Mouse (Mus musculus) hindbrain, postnatal 0 days (tissue): ENCODE measurements at regions not wholly inside any gene's neighbourhood (a gene's known extent, or its start where the extent isn't known, plus 50 kb on each side); places are given as distances from the start of the nearest gene placed in this dataset.

Experiments used
- ATAC-seq: fragments of 200-750 bp; cut with Nextera tagmentation; 2 replicates; pipeline ENCODE4 v1.8.0; 2017; ENCODE audit warnings: mild to moderate bottlenecking, moderate TSS enrichment, moderate library complexity
- DNase-seq: peaks from one replicate; pipeline ENCODE4 v3.0.0-alpha.2; 2015; ENCODE audit warnings: low spot score
- H3K27ac ChIP-seq: fragments of 300-500 bp; sonication (generic); 2 replicates; pipeline ENCODE4 v1.5.1; 2014; ENCODE audit warnings: mild to moderate bottlenecking
- H3K27me3 ChIP-seq: fragments of 300-500 bp; sonication (generic); 2 replicates; pipeline ENCODE4 v1.6.1; 2014; ENCODE audit warnings: low read length, mixed read lengths; ENCODE audit not compliant: insufficient read depth
- H3K36me3 ChIP-seq: fragments of 300-500 bp; sonication (generic); 2 replicates; pipeline ENCODE4 v1.6.1; 2014; ENCODE audit warnings: low read length, mixed read lengths; ENCODE audit not compliant: insufficient read depth
- H3K4me1 ChIP-seq: fragments of 300-500 bp; sonication (generic); 2 replicates; pipeline ENCODE4 v1.6.1; 2014; ENCODE audit warnings: antibody characterized with exemption, low read length, mixed read lengths; ENCODE audit not compliant: insufficient read depth
- H3K4me2 ChIP-seq: fragments of 300-500 bp; sonication (generic); 2 replicates; pipeline ENCODE4 v1.6.1; 2014; ENCODE audit warnings: low read depth, mild to moderate bottlenecking, low read length, moderate library complexity, mixed read lengths
- H3K4me3 ChIP-seq: fragments of 300-500 bp; sonication (generic); 2 replicates; pipeline ENCODE4 v1.5.1; 2014; ENCODE audit warnings: low read length
- H3K9ac ChIP-seq: fragments of 300-500 bp; sonication (generic); replicated peaks from 2 replicates; pipeline ENCODE4 v1.6.1; 2014; ENCODE audit warnings: mild to moderate bottlenecking, low read length, moderate library complexity, mixed read lengths
- H3K9me3 ChIP-seq: fragments of 300-500 bp; sonication (generic); 2 replicates; pipeline ENCODE4 v1.6.1; 2016; ENCODE audit warnings: low read length, mixed read lengths
- CTCF ChIP-seq: IDR thresholded peaks from 2 replicates; pipeline ENCODE4 v1.5.1; 2016; ENCODE audit warnings: antibody characterized with exemption, control low read depth, low read depth
- WGBS: fragments of 180-500 bp; shearing (Covaris S2); extraction: QIAGEN DNeasy Blood & Tissue Kit; methylation state at CpG from one replicate; pipeline ENCODE4 v1.1.7; 2014; 5-methylcytosine and 5-hydroxymethylcytosine counted together

GRCm38 (mm10) chr7:129079786-129080185 is 177.0 kb upstream of the Plpp4 start:
- Histone ChIP-seq H3K27ac (no peak overlapping the region), H3K9me3 (no peaks in the 10 kb centered on the region), H3K9ac (no peak overlapping the region), H3K4me2 (no peak overlapping the region), H3K27me3 (no peaks in the 10 kb centered on the region), H3K4me1 (no peaks in the 10 kb centered on the region), H3K4me3 (no peak overlapping the region), H3K36me3 (no peaks in the 10 kb centered on the region)
- DNase-seq = peak; percentile 64
- no peak for ATAC-seq
- WGBS = 54% methylated on average over 6 of the region's 6 CpGs
- TF ChIP-seq CTCF = no peak

GRCm38 (mm10) chr7:129091441-129091840 is 165.4 kb upstream of the Plpp4 start:
- no peaks in the 10 kb centered on the region for H3K36me3 ChIP-seq
- H3K4me1 ChIP-seq = no peaks in the 10 kb centered on the region
- H3K27ac ChIP-seq = no peak overlapping the region
- DNase-seq (no peak), ATAC-seq (no peak)
- no peak overlapping the region for H3K9ac ChIP-seq
- H3K9me3 ChIP-seq = no peaks in the 10 kb centered on the region
- H3K27me3 ChIP-seq = no peaks in the 10 kb centered on the region
- H3K4me3 ChIP-seq = no peak overlapping the region
- no peak for TF ChIP-seq CTCF
- no peak overlapping the region for H3K4me2 ChIP-seq
- WGBS = 33% methylated on average over 4 of the region's 4 CpGs

GRCm38 (mm10) chr7:129096374-129097069 is 160.3 kb upstream of the Plpp4 start:
- ATAC-seq = no peak
- no peak overlapping the region for H3K27ac ChIP-seq
- H3K9ac ChIP-seq = no peak overlapping the region
- TF ChIP-seq CTCF = no peak
- H3K4me1 ChIP-seq = no peaks in the 10 kb centered on the region
- H3K36me3 ChIP-seq = no peaks in the 10 kb centered on the region
- WGBS = 55% methylated on average over 3 of the region's 3 CpGs
- no peak for DNase-seq
- H3K4me2 ChIP-seq = no peak overlapping the region
- no peaks in the 10 kb centered on the region for H3K27me3 ChIP-seq
- H3K4me3 ChIP-seq = no peak overlapping the region
- no peaks in the 10 kb centered on the region for H3K9me3 ChIP-seq

- no peaks in the 10 kb centered on the region for H3K36me3 ChIP-seq
- no peak overlapping the region for H3K4me3 ChIP-seq
- no peaks in the 10 kb centered on the region for H3K9me3 ChIP-seq
- H3K27ac ChIP-seq = no peak overlapping the region
- no peak overlapping the region for H3K4me2 ChIP-seq
- no peak for ATAC-seq
- H3K4me1 ChIP-seq = no peaks in the 10 kb centered on the region
- TF ChIP-seq CTCF = no peak
- H3K9ac ChIP-seq = no peak overlapping the region
- H3K27me3 ChIP-seq = no peaks in the 10 kb centered on the region
- peak; percentile 67 for DNase-seq
- 47% methylated on average over 4 of the region's 4 CpGs for WGBS
These were observed 154.4 kb upstream of the Plpp4 start for GRCm38 (mm10) chr7:129102437-129102836.

- DNase-seq = no peak
- Histone ChIP-seq H3K9ac (no peak overlapping the region), H3K27ac (no peak overlapping the region), H3K4me2 (no peak overlapping the region), H3K9me3 (no peaks in the 10 kb centered on the region), H3K36me3 (no peaks in the 10 kb centered on the region), H3K27me3 (no peaks in the 10 kb centered on the region), H3K4me3 (no peak overlapping the region), H3K4me1 (no peaks in the 10 kb centered on the region)
- no peak for TF ChIP-seq CTCF
- ATAC-seq = no peak
These were observed 122.7 kb upstream of the Plpp4 start for GRCm38 (mm10) chr7:129134176-129134575.

- Histone ChIP-seq H3K4me2 (no peak overlapping the region), H3K9me3 (no peaks in the 10 kb centered on the region), H3K4me1 (no peaks in the 10 kb centered on the region), H3K9ac (no peak overlapping the region), H3K4me3 (no peak overlapping the region), H3K36me3 (no peaks in the 10 kb centered on the region), H3K27ac (no peak overlapping the region), H3K27me3 (no peaks in the 10 kb centered on the region)
- WGBS = 13% methylated on average over 4 of the region's 4 CpGs
- ATAC-seq (no peak), DNase-seq (no peak)
- no peak for TF ChIP-seq CTCF
These were observed 122.1 kb upstream of the Plpp4 start for GRCm38 (mm10) chr7:129134661-129135215.

GRCm38 (mm10) chr7:129137303-129137990 is 119.4 kb upstream of the Plpp4 start:
- Histone ChIP-seq H3K9me3 (no peaks in the 10 kb centered on the region), H3K36me3 (no peaks in the 10 kb centered on the region), H3K27me3 (no peaks in the 10 kb centered on the region), H3K27ac (no peak overlapping the region), H3K4me1 (no peaks in the 10 kb centered on the region), H3K4me3 (no peak overlapping the region), H3K4me2 (no peak overlapping the region), H3K9ac (no peak overlapping the region)
- no peak for TF ChIP-seq CTCF
- DNase-seq (no peak), ATAC-seq (no peak)
- WGBS = 88% methylated on average over 11 of the region's 11 CpGs
